Mouse (Mus musculus): Measurements from ENCODE around the gene Zfp609.

DNA sequence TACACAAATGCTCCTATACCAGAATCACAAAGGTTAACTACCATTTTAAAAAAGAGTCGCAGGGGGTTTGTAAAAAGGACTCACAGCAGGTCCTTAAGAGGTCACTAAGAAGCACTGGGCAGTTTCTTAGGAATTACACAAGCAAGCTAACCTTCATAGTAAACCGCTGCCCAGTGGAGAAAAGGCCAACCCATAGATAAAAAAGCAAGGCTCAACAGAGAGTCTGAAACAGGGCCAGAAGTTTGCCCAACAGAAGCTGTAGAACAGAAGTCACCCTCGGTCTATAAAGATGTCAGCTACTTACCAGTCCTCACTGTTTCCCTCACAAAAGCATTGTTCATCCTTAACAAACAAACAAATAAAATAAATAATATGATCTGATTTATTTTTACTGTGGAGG is 100.9 kb downstream of the Zfp609 start:
- TF ChIP-seq CTCF (IDR thresholded peaks at IDR 0.05; ENCODE audit: extremely low read depth, insufficient read length, insufficient replicate concordance, low read depth, low read length), result no peak
- TF ChIP-seq POLR2A (IDR thresholded peaks at IDR 0.05; ENCODE audit: low read depth, low read length), result no peak
